Mouse (Mus musculus): ENCODE measurements around the gene Gtf3c1.

GRCm38 (mm10) chr7:125607384-125608182, 100.0 kb downstream of the Gtf3c1 start:
- TF ChIP-seq CTCF (IDR thresholded peaks at IDR 0.05; ENCODE audit: low read depth, low read length) = no peak
- no peak for TF ChIP-seq GATA1 (IDR thresholded peaks at IDR 0.05; ENCODE audit: borderline replicate concordance, low read length)
- no peak for TF ChIP-seq TAL1 (conservative IDR thresholded peaks at IDR 0.05; ENCODE audit: low read depth, low read length)
- TF ChIP-seq POLR2AphosphoS5 (IDR thresholded peaks at IDR 0.05; ENCODE audit: insufficient replicate concordance, low read depth, low read length) = no peak

Data from G1E (cell line).